Mouse (Mus musculus): ENCODE results near the gene Flna. TPM values are rescaled to one million over a fixed set of nuclear protein-coding genes. Genes with fewer than 3 reads are reported as not detected.

Gene Flna
- polyA plus RNA-seq, 1 experiment from 2014 or later = 308 TPM

Small RNA genes lying within 50 kb of the gene (microRNA-seq; reads per million reads assigned to microRNA genes)
- gene Mir7091 = not detected

Other genes starting within 250 kb of the Flna start
- gene Irak1, start 225.9 kb downstream of the Flna start, polyA plus RNA-seq (2015; fragmentation: Nextera tagmentation; extraction: Ambion mirVana) = 71.5 and 77.8 TPM in 2 replicates
- gene Opn1mw, start 122.4 kb downstream of the Flna start, polyA plus RNA-seq (2015; fragmentation: Nextera tagmentation; extraction: Ambion mirVana) = not detected in 2 replicates
- gene Mecp2, start 114.5 kb downstream of the Flna start, polyA plus RNA-seq (2015; fragmentation: Nextera tagmentation; extraction: Ambion mirVana) = 11.2 and 12.1 TPM in 2 replicates
- not detected in 2 replicates for gene Tex28, start 82.0 kb downstream of the Flna start, polyA plus RNA-seq (2015; fragmentation: Nextera tagmentation; extraction: Ambion mirVana)
- gene Tktl1, start 72.6 kb downstream of the Flna start, polyA plus RNA-seq (2015; fragmentation: Nextera tagmentation; extraction: Ambion mirVana) = 0.06 and 0.14 TPM in 2 replicates
- 27.9 and 30.9 TPM in 2 replicates for gene Emd, start 4.9 kb upstream of the Flna start, polyA plus RNA-seq (2015; fragmentation: Nextera tagmentation; extraction: Ambion mirVana)
- 796 and 801 TPM in 2 replicates for gene Rpl10, start 21.0 kb upstream of the Flna start, polyA plus RNA-seq (2015; fragmentation: Nextera tagmentation; extraction: Ambion mirVana)
- gene Taz, start 32.1 kb upstream of the Flna start, polyA plus RNA-seq (2015; fragmentation: Nextera tagmentation; extraction: Ambion mirVana) = 88.2 and 91.1 TPM in 2 replicates
- 12.8 and 13.0 TPM in 2 replicates for gene Dnase1l1, start 32.5 kb upstream of the Flna start, polyA plus RNA-seq (2015; fragmentation: Nextera tagmentation; extraction: Ambion mirVana)
- 137 TPM in 2 replicates for gene Atp6ap1, start 47.3 kb upstream of the Flna start, polyA plus RNA-seq (2015; fragmentation: Nextera tagmentation; extraction: Ambion mirVana)
- 191 and 221 TPM in 2 replicates for gene Gdi1, start 55.2 kb upstream of the Flna start, polyA plus RNA-seq (2015; fragmentation: Nextera tagmentation; extraction: Ambion mirVana)
- 67.0 and 67.1 TPM in 2 replicates for gene Fam50a, start 63.2 kb upstream of the Flna start, polyA plus RNA-seq (2015; fragmentation: Nextera tagmentation; extraction: Ambion mirVana)
- gene Plxna3, start 79.2 kb upstream of the Flna start, polyA plus RNA-seq (2015; fragmentation: Nextera tagmentation; extraction: Ambion mirVana) = 11.4 and 17.0 TPM in 2 replicates
- 123 and 126 TPM in 2 replicates for gene Lage3, start 103.8 kb upstream of the Flna start, polyA plus RNA-seq (2015; fragmentation: Nextera tagmentation; extraction: Ambion mirVana)
- 68.4 and 76.0 TPM in 2 replicates for gene Ubl4a, start 123.4 kb upstream of the Flna start, polyA plus RNA-seq (2015; fragmentation: Nextera tagmentation; extraction: Ambion mirVana)
- gene Slc10a3, start 123.5 kb upstream of the Flna start, polyA plus RNA-seq (2015; fragmentation: Nextera tagmentation; extraction: Ambion mirVana) = 19.7 and 22.1 TPM in 2 replicates
- 38.9 and 40.2 TPM in 2 replicates for gene Fam3a, start 143.5 kb upstream of the Flna start, polyA plus RNA-seq (2015; fragmentation: Nextera tagmentation; extraction: Ambion mirVana)
- gene Ikbkg, start 143.5 kb upstream of the Flna start, polyA plus RNA-seq (2015; fragmentation: Nextera tagmentation; extraction: Ambion mirVana) = 19.9 and 21.0 TPM in 2 replicates
- gene G6pdx, start 179.4 kb upstream of the Flna start, polyA plus RNA-seq (2015; fragmentation: Nextera tagmentation; extraction: Ambion mirVana) = 45.7 and 49.2 TPM in 2 replicates
- gene Gm6880, start 231.6 kb upstream of the Flna start, polyA plus RNA-seq (2015; fragmentation: Nextera tagmentation; extraction: Ambion mirVana) = not detected in 2 replicates

All from kidney, embryonic 15.5 days (tissue).